Mouse (Mus musculus): Measurements from ENCODE around the gene Itpkb. TPM values are rescaled to one million over a fixed set of nuclear protein-coding genes. Genes with fewer than 3 reads are reported as not detected.

Itpkb gene
- polyA plus RNA-seq, 1 experiment from 2014 or later = 2.4 TPM

DNA sequence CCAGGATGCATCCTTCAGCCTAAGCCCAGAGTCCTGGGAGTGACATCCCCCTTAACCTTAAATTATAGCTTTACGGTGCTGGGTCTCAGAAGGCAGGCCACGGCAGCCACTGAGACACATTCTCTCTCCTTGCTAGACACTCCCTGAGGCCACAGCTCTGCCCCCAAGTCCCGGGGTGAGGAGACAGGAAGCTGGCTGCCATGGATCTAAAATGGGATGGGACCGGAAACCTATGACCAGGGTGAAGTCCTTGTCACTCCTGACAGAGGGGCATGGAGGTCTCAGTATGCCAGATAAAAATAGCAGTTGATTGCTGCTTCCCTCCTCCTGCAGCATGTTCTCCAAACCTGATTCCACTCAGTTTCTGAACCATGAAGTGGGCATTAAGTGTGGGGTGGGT lies 23.8 kb downstream of the Itpkb start:
- Histone ChIP-seq H3K27me3 (no peaks in the 10 kb centered on the region), H3K4me2 (replicated peaks) (no peak overlapping the region), H3K4me1 (no peaks in the 10 kb centered on the region), H3K4me3 (no peak overlapping the region), H3K9me3 (no peaks in the 10 kb centered on the region), H3K9ac (replicated peaks) (no peak overlapping the region), H3K36me3 (no peaks in the 10 kb centered on the region), H3K27ac (replicated peaks) (no peak overlapping the region)
- no peak for ATAC-seq (replicated peaks)
- WGBS = 83% methylated on average over 4 of the region's 4 CpGs

DNA sequence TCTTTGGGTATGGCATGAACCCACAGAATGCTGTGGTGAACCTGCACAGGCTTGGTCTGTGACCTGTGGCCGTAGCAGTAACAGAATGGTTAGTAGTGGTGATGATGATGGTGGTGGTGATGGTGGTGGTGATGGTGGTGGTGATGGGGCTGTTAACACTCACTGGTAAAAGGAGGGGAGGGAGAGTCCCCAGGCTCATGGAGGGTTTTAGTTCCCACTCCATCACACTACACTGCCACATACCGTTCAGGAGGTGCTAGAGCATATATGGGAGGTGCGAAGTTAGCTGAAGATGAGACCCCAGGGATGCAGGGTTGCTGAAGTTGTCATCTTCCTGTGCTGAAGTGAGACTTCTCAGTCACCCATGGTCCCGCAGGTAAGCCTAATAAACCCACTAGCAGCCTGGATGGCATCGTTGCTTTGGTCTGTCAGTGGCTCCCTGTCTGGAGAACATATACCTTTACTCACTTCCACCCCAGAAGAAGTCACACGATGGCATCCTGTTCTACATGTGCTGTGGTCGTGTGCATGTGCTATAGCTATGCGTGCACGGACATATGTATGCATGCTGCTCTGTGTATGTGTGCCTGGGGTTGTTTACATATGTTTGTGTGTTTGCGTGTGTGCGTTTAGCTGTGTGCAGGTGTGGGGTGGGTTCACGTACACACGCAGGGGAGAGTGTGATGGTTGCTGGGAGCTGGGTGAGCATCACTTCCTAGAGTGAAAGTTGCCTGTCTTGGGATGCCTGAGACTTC lies 24.9 kb downstream of the Itpkb start:
- Histone ChIP-seq H3K27me3 (no peaks in the 10 kb centered on the region), H3K9me3 (no peaks in the 10 kb centered on the region), H3K4me1 (no peaks in the 10 kb centered on the region), H3K4me2 (replicated peaks) (no peak overlapping the region), H3K9ac (replicated peaks) (no peak overlapping the region), H3K27ac (replicated peaks) (no peak overlapping the region), H3K36me3 (no peaks in the 10 kb centered on the region), H3K4me3 (no peak overlapping the region)
- WGBS = 91% methylated on average over 13 of the region's 13 CpGs
- no peak for ATAC-seq (replicated peaks)

DNA sequence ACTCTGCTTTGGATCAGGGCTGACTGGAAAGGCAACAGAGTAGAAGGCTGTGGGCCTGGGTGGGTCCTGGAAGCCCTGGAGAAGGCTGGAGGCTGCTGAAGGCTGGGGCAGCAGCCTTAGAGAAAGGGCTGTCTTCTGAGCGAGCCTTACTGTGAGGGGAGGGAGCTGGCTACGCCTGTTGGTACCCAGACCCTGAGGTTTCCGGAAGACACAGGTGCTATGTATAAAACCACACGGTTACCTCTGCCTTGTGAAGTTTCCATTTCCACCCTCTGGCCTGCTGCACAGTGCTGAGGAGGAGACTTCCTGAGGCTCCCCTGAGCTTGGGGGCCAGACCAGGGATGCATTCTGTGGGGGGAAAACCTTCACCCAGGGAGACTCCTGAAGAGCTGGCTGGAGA lies 25.9 kb downstream of the Itpkb start:
- H3K4me1 ChIP-seq = no peaks in the 10 kb centered on the region
- H3K9me3 ChIP-seq = no peaks in the 10 kb centered on the region
- no peak overlapping the region for H3K9ac ChIP-seq (replicated peaks)
- H3K27me3 ChIP-seq = no peaks in the 10 kb centered on the region
- H3K4me3 ChIP-seq = no peak overlapping the region
- H3K4me2 ChIP-seq (replicated peaks) = no peak overlapping the region
- no peaks in the 10 kb centered on the region for H3K36me3 ChIP-seq
- ATAC-seq (replicated peaks) = no peak
- H3K27ac ChIP-seq (replicated peaks) = no peak overlapping the region
- WGBS = 71% methylated on average over 4 of the region's 4 CpGs

DNA sequence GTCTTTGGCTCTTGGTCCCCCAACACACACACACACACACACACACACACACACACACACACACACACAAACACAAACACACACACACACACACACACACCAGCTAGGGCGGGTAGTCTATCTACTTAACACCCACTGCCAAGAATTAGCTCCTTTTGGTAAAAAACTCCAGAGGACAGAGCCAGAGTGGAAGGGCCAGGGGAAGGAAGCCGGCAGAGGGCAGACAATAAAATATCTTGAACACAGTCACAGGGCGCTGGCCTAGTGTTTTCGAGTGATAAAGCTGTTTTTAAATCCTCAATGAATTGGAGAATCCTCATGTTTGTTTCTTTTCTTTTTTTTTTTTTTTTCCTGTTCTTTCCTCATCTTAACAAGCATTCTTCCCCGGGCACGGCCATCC lies 26.6 kb downstream of the Itpkb start:
- H3K36me3 ChIP-seq = no peaks in the 10 kb centered on the region
- H3K9ac ChIP-seq (replicated peaks) = no peak overlapping the region

DNA sequence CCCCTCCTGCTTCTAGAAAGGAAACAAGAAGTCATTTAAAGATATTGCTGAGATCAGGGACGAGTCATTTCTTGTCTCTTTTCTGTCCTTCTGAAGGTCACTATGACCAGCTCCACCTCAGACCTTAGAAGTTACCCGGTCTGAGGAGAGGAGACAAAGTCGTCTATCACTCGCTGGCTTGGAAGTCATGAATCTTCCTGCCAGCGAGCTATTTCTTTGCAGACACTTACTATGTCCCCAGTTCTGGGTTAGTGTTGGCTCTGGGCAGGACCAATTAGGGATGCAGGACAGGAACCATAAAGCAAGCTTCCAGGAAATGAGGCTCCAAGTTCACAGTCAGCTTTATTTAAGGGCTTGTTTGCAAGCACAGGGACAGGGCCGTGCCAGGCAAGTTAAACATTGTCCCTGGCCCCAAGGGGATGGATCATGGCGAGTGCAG lies 27.6 kb downstream of the Itpkb start:
- no peak overlapping the region for H3K27ac ChIP-seq (replicated peaks)
- ATAC-seq (replicated peaks) = no peak
- no peak overlapping the region for H3K4me3 ChIP-seq
- no peaks in the 10 kb centered on the region for H3K9me3 ChIP-seq
- H3K9ac ChIP-seq (replicated peaks) = no peak overlapping the region
- no peak overlapping the region for H3K4me2 ChIP-seq (replicated peaks)
- 86% methylated on average over 7 of the region's 7 CpGs for WGBS
- H3K36me3 ChIP-seq = no peaks in the 10 kb centered on the region
- no peaks in the 10 kb centered on the region for H3K4me1 ChIP-seq
- H3K27me3 ChIP-seq = no peaks in the 10 kb centered on the region

More for the DNA sequence above, 26.6 kb downstream of the Itpkb start:
- no peak for ATAC-seq (replicated peaks)
- Histone ChIP-seq H3K4me2 (replicated peaks) (no peak overlapping the region), H3K4me3 (no peak overlapping the region), H3K4me1 (no peaks in the 10 kb centered on the region), H3K27me3 (no peaks in the 10 kb centered on the region), H3K9me3 (no peaks in the 10 kb centered on the region), H3K27ac (replicated peaks) (no peak overlapping the region)
- WGBS = 80% methylated on average over 6 of the region's 6 CpGs

DNA sequence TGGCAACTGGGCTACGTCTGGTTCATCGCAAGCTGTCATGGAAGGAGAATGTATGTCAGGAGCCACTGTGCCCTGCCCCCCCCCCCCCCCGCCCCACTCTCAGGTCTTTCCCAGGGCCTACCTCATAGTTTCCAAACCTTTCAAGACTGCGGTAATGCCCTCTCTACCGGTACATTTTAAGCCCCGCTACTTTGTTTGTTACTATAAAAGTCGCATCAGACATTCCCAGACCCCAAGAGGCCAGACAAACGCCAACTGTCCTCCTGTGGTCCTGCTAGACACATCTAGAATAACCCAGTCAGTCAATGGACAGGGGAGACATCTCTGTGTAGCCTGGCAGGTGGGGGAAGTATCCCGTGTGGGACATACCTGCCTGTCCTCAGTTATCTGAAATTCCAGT lies 28.2 kb downstream of the Itpkb start:
- no peak overlapping the region for H3K27ac ChIP-seq (replicated peaks)

DNA sequence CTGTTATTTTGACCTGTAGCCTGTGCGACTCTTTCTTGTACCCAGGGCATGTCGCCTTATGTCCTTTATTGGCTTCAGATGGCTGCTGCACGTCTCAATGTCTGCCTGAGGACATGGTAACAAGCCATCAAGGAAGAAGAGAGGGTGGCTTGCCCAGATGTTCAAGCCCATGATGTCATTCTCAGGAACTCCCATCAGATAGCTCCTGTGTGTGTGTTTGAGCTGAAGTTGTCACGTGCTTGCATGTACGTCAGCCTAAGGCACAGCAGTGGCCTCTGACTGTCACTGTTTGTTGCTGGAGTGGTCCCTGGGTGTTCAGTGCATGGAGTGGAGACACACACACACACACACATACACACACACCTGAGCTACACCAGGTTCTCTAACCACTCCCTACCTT lies 29.0 kb downstream of the Itpkb start:
- Histone ChIP-seq H3K9ac (replicated peaks) (no peak overlapping the region), H3K27me3 (no peaks in the 10 kb centered on the region), H3K4me1 (peaks cover 8% of the 10 kb centered on the region), H3K4me3 (no peak overlapping the region), H3K36me3 (no peaks in the 10 kb centered on the region), H3K9me3 (no peaks in the 10 kb centered on the region), H3K27ac (replicated peaks) (no peak overlapping the region), H3K4me2 (replicated peaks) (no peak overlapping the region)
- no peak for ATAC-seq (replicated peaks)
- 79% methylated on average over 5 of the region's 5 CpGs for WGBS

More for the DNA sequence above, 28.2 kb downstream of the Itpkb start:
- no peak for ATAC-seq (replicated peaks)
- H3K9me3 ChIP-seq = no peaks in the 10 kb centered on the region
- H3K4me1 ChIP-seq = no peaks in the 10 kb centered on the region; the same call in 1 of the 2 replicates
- 93% methylated on average over 8 of the region's 9 CpGs for WGBS
- H3K4me2 ChIP-seq (replicated peaks) = no peak overlapping the region
- H3K4me3 ChIP-seq = no peak overlapping the region
- no peaks in the 10 kb centered on the region for H3K27me3 ChIP-seq
- H3K9ac ChIP-seq (replicated peaks) = no peak overlapping the region
- H3K36me3 ChIP-seq = no peaks in the 10 kb centered on the region

DNA sequence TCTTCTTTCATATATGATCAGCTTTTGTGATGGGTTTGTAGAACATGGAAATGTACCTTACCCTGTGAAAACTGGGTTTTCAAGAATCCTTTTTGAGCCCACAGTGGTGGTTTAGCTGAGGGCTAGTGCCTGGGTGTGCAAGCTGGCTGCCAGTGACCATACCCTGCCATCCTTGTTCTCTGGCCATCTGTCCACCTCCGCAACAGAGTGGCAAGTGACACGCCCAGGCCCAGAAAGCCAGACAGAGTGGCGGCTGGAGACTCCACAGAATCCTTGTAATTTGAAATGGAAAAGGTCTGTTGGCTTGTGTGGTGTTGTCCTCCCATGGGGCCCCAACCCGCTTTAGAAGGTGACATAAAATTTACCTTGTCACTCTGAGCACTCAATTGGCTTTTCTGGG lies 31.9 kb downstream of the Itpkb start:
- WGBS = 92% methylated on average over 4 of the region's 4 CpGs
- Histone ChIP-seq H3K27me3 (no peaks in the 10 kb centered on the region), H3K27ac (replicated peaks) (no peak overlapping the region), H3K9me3 (no peaks in the 10 kb centered on the region), H3K4me3 (no peak overlapping the region), H3K4me2 (replicated peaks) (no peak overlapping the region), H3K36me3 (no peaks in the 10 kb centered on the region), H3K4me1 (peaks cover 32% of the 10 kb centered on the region), H3K9ac (replicated peaks) (no peak overlapping the region)
- no peak for ATAC-seq (replicated peaks)

DNA sequence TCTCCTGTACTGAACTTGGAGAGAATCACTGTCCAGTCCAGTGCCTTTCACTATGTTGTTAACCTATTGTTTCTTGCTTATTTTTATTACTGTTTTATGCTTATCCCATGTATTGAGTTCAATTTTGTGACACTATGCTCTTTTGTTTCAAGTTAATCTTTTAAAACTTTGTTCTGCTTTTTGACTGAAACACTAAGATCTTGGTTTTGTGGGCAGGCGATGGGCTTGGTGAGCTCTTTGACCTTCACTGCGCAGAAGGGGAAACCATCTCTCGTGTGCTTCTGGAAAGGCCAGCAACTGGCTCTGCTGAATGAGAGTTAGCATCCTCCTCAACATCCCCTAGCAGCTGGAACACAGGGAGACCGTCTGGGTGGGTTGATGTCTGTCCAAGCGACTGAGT lies 32.6 kb downstream of the Itpkb start:
- H3K27me3 ChIP-seq = no peaks in the 10 kb centered on the region
- 92% methylated on average over 5 of the region's 5 CpGs for WGBS
- peaks cover 39% of the 10 kb centered on the region for H3K4me1 ChIP-seq
- no peak overlapping the region for H3K4me2 ChIP-seq (replicated peaks)
- no peak overlapping the region for H3K4me3 ChIP-seq
- ATAC-seq (replicated peaks) = no peak
- no peaks in the 10 kb centered on the region for H3K36me3 ChIP-seq
- H3K9ac ChIP-seq (replicated peaks) = no peak overlapping the region
- no peak overlapping the region for H3K27ac ChIP-seq (replicated peaks)
- H3K9me3 ChIP-seq = no peaks in the 10 kb centered on the region

DNA sequence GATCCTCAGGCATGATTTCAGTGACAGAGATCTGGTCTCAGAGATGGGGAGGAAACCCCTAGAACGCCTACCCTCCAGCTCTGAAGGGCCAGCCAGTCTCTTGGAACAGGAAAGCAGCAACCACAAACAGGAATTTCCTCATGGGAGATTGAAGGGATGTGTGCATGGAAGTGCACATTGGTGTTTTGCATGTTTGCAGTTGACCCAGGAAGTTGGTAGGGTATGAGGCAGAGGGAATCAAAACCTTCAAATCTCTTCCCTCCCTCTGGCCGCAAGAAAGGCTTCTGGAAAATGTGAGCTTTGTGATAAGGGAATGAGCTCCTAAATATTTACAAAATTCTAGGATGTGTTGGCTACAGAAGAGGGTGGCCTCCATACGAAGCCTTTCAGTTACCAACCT lies 33.0 kb downstream of the Itpkb start:
- Histone ChIP-seq H3K36me3 (no peaks in the 10 kb centered on the region), H3K4me2 (replicated peaks) (no peak overlapping the region), H3K27ac (replicated peaks) (no peak overlapping the region), H3K27me3 (no peaks in the 10 kb centered on the region), H3K9me3 (no peaks in the 10 kb centered on the region), H3K4me1 (peaks cover 42% of the 10 kb centered on the region), H3K9ac (replicated peaks) (no peak overlapping the region), H3K4me3 (no peak overlapping the region)
- 90% methylated on average over 3 of the region's 3 CpGs for WGBS
- ATAC-seq (replicated peaks) = no peak

DNA sequence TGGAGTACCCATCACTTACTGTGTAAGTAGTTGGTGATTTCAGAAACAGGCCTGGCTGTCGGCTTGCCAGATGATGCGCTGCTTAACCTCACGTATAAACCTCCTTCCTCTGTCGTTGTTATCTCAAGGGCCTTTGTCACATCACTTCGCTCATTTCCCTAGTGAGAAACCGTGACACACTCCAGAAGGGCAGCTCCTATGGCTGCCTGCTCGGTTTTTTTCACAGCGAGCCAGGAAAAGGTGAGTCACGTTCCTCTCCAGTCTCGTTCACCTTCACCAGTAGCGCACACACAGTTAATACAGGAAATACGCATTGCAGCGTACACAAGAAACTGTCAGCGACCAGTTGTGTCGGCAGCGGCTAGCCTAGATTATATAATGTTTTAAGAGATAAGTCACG lies 33.7 kb downstream of the Itpkb start:
- Histone ChIP-seq H3K27me3 (no peaks in the 10 kb centered on the region), H3K27ac (replicated peaks) (peak overlapping the region; percentile 97; the same call in 1 of the 2 replicates), H3K4me3 (peak overlapping the region; percentile 43; the same call in 1 of the 2 replicates), H3K9me3 (no peaks in the 10 kb centered on the region), H3K9ac (replicated peaks) (no peak overlapping the region), H3K4me1 (peaks cover 42% of the 10 kb centered on the region), H3K36me3 (no peaks in the 10 kb centered on the region), H3K4me2 (replicated peaks) (peak overlapping the region; percentile 58; the same call in 1 of the 2 replicates)
- no peak for ATAC-seq (replicated peaks)
- 78% methylated on average over 17 of the region's 17 CpGs for WGBS

DNA sequence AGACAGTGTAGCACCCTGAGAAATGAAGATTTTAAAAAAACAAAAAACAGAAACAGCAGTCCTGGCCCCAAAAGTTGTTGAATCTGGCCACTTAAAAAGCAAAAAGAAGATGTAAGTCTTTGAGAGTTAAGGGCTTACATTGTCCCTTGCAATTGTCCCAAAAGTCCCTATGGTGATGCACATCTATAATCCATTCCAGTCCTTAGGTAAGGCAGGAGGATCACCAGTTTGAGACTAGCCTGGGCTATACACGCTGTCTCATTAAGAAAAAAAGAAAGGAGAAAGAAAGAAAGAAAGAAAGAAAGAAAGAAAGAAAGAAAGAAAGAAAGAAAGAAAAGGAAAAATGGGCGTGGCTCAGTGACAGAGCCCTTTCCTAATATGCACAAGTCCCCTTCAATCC lies 34.4 kb downstream of the Itpkb start:
- Histone ChIP-seq H3K36me3 (no peaks in the 10 kb centered on the region), H3K4me3 (peak overlapping the region; percentile 43), H3K27ac (replicated peaks) (peak overlapping the region; percentile 97), H3K4me1 (peaks cover 42% of the 10 kb centered on the region), H3K9me3 (no peaks in the 10 kb centered on the region), H3K27me3 (no peaks in the 10 kb centered on the region), H3K9ac (replicated peaks) (peak overlapping the region; percentile 62), H3K4me2 (replicated peaks) (peak overlapping the region; percentile 58)
- ATAC-seq (replicated peaks) = peak; percentile 55
- WGBS = 18% methylated on average over 2 of the region's 2 CpGs
